Mouse (Mus musculus) neural tube, embryonic 15.5 days (tissue): ENCODE data around the gene Dexi. TPM values are rescaled to one million over a fixed set of nuclear protein-coding genes. Genes with fewer than 3 reads are reported as not detected.

Experiments
- ATAC-seq: fragments of 200-750 bp; cut with Nextera tagmentation; 2 replicates; pipeline ENCODE4 v1.8.0; 2017; ENCODE audit warnings: mild to moderate bottlenecking, moderate TSS enrichment, moderate library complexity; ENCODE audit not compliant: low FRiP score
- H3K27ac ChIP-seq: fragments of 300-500 bp; sonication (generic); replicated peaks from 2 replicates; pipeline ENCODE4 v1.5.1; 2015; ENCODE audit warnings: mild to moderate bottlenecking, inconsistent platforms
- H3K27me3 ChIP-seq: fragments of 300-500 bp; sonication (generic); replicated peaks from 2 replicates; pipeline ENCODE4 v1.6.1; 2015; ENCODE audit warnings: inconsistent platforms
- H3K36me3 ChIP-seq: fragments of 300-500 bp; sonication (generic); 2 replicates; pipeline ENCODE4 v1.6.1; 2015; ENCODE audit warnings: inconsistent platforms
- H3K4me1 ChIP-seq: fragments of 300-500 bp; sonication (generic); 2 replicates; pipeline ENCODE4 v1.6.1; 2015; ENCODE audit warnings: inconsistent platforms
- H3K4me2 ChIP-seq: fragments of 300-500 bp; sonication (generic); 2 replicates; pipeline ENCODE4 v1.6.1; 2015; ENCODE audit warnings: inconsistent platforms, mild to moderate bottlenecking, moderate library complexity
- H3K4me3 ChIP-seq: fragments of 300-500 bp; sonication (generic); replicated peaks from 2 replicates; pipeline ENCODE4 v1.5.1; 2015; ENCODE audit warnings: mild to moderate bottlenecking, inconsistent platforms
- H3K9ac ChIP-seq: fragments of 300-500 bp; sonication (generic); replicated peaks from 2 replicates; pipeline ENCODE4 v1.6.1; 2015; ENCODE audit warnings: mild to moderate bottlenecking, inconsistent platforms
- H3K9me3 ChIP-seq: fragments of 300-500 bp; sonication (generic); replicated peaks from 2 replicates; pipeline ENCODE4 v1.6.1; 2016; ENCODE audit warnings: inconsistent platforms
- WGBS: fragments of 180-500 bp; shearing (Covaris S2); methylation state at CpG from one replicate; pipeline ENCODE4 v1.1.7; 2015; ENCODE audit warnings: mixed read lengths; 5-methylcytosine and 5-hydroxymethylcytosine counted together
- polyA plus RNA-seq: library from polyadenylated mRNA; unstranded; fragments of >200 nt; fragmentation: Nextera tagmentation; extraction: Ambion mirVana; gene quantifications from 2 replicates; pipeline ENCODE4 v1.2.1, GENCODE M21; 2015

Gene Dexi
- polyA plus RNA-seq, 1 experiment from 2014 or later = 17.4 TPM

DNA sequence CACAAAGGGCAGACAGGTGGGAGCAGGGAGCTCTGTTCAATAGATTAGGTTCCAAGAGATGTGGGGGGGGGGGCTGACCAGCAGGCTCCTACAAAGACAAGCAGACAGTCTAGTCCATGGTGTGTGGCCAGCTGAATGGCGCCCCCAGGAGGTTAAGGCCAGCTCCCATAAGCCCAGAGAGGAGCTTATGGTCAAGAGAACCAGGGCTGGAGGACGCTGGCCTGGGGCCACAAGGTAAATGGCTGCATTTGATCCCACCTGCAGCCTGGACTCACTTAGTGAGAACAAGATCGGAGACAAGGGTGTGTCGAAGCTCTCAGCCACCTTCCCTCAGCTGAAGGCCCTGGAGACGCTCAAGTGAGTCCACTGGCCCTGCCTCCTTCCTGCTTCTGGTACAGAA, 24.8 kb downstream of the Dexi start:
- WGBS = 62% methylated on average over 5 of the region's 5 CpGs
- Histone ChIP-seq H3K27ac (no peak overlapping the region), H3K27me3 (no peaks in the 10 kb centered on the region), H3K9me3 (no peaks in the 10 kb centered on the region), H3K36me3 (no peaks in the 10 kb centered on the region), H3K4me1 (no peaks in the 10 kb centered on the region), H3K9ac (no peak overlapping the region), H3K4me2 (no peak overlapping the region), H3K4me3 (no peak overlapping the region)
- no peak for ATAC-seq

DNA sequence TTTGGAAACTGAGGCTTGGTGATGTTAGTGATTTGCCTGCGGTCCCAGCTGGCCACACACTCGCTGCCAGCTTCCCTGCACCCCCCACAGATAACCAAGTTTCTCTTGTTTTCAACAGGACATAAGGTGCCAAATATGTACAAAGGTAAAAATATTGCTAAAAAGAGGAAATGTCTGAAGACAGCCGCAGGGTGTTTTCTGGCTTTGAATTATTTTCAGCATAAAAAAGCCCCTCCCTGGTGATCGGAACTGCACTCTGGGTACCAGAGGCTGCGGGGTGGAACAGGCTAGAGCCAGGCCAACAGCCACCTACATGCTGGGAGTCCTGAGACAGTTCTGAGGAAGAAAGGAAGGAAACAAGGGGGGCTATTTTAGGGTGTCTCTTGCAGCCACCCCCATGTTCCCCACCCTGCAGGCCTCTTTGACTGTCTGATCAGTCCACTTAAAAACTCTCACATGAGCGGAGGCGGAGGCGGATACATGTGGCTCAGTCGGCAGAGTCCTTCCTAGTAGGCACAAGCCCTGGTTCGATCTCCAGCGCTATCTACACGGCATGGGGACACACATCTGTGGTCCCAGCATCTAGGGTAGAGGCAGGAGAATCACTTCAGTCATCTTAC, 26.8 kb downstream of the Dexi start:
- WGBS = 91% methylated on average over 12 of the region's 12 CpGs
- no peak overlapping the region for H3K4me2 ChIP-seq
- ATAC-seq = no peak
- no peaks in the 10 kb centered on the region for H3K27me3 ChIP-seq
- H3K9me3 ChIP-seq = no peaks in the 10 kb centered on the region
- no peak overlapping the region for H3K9ac ChIP-seq
- H3K36me3 ChIP-seq = no peaks in the 10 kb centered on the region
- H3K27ac ChIP-seq = no peak overlapping the region
- H3K4me3 ChIP-seq = no peak overlapping the region
- H3K4me1 ChIP-seq = no peaks in the 10 kb centered on the region

DNA sequence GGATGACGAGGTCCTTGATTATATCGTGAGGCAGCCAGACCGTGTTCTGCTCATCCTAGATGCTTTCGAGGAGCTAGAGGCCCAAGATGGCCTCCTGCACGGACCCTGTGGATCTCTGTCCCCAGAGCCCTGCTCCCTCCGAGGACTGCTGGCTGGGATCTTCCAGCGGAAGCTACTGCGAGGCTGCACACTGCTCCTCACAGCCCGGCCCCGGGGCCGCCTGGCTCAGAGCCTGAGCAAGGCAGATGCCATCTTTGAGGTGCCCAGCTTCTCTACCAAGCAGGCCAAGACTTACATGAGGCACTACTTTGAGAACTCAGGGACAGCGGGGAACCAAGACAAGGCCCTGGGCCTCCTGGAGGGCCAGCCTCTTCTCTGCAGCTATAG, 31.7 kb downstream of the Dexi start:
- Histone ChIP-seq H3K4me1 (no peaks in the 10 kb centered on the region), H3K27me3 (no peaks in the 10 kb centered on the region), H3K36me3 (no peaks in the 10 kb centered on the region), H3K9ac (no peak overlapping the region), H3K27ac (no peak overlapping the region), H3K4me3 (no peak overlapping the region), H3K9me3 (no peaks in the 10 kb centered on the region), H3K4me2 (no peak overlapping the region)
- no peak for ATAC-seq
- WGBS = 86% methylated on average over 12 of the region's 12 CpGs

DNA sequence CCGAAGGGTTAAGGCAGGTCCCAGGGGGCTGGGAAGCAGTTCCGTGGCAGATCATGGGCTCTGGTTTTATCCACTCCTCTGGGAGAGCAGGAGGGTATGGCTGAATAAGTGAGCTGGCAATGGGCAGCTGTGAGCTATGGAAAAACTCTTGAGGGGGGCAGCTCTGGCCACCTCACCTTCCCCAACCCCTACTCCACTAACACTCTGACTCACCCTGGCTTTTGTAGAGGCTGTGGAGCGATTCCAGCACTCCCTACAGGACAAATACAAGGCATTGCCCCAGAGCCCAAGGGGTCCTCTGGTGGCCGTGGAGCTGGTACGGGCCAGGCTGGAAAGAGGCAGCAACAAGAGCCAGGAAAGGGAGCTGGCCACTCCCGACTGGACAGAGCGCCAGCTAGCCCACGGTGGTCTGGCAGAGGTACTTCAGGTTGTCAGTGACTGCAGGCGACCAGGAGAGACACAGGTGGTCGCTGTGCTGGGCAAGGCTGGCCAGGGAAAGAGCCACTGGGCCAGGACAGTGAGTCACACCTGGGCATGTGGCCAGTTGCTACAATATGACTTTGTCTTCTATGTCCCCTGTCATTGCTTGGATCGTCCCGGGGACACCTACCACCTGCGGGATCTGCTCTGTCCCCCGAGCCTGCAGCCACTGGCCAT, 32.2 kb downstream of the Dexi start:
- Histone ChIP-seq H3K36me3 (no peaks in the 10 kb centered on the region), H3K9me3 (no peaks in the 10 kb centered on the region), H3K27me3 (no peaks in the 10 kb centered on the region), H3K9ac (no peak overlapping the region), H3K4me1 (no peaks in the 10 kb centered on the region), H3K27ac (no peak overlapping the region), H3K4me3 (no peak overlapping the region), H3K4me2 (no peak overlapping the region)
- WGBS = 64% methylated on average over 14 of the region's 14 CpGs
- no peak for ATAC-seq

- no peak overlapping the region for H3K4me2 ChIP-seq
- no peak for ATAC-seq
- H3K4me3 ChIP-seq = no peak overlapping the region
- WGBS = 84% methylated on average over 6 of the region's 6 CpGs
- H3K27me3 ChIP-seq = no peaks in the 10 kb centered on the region
- no peaks in the 10 kb centered on the region for H3K9me3 ChIP-seq
- no peak overlapping the region for H3K9ac ChIP-seq
- no peaks in the 10 kb centered on the region for H3K36me3 ChIP-seq
- no peak overlapping the region for H3K27ac ChIP-seq
- H3K4me1 ChIP-seq = no peaks in the 10 kb centered on the region
These were observed 34.2 kb downstream of the Dexi start for GRCm38 (mm10) chr16:10508691-10509090.

DNA sequence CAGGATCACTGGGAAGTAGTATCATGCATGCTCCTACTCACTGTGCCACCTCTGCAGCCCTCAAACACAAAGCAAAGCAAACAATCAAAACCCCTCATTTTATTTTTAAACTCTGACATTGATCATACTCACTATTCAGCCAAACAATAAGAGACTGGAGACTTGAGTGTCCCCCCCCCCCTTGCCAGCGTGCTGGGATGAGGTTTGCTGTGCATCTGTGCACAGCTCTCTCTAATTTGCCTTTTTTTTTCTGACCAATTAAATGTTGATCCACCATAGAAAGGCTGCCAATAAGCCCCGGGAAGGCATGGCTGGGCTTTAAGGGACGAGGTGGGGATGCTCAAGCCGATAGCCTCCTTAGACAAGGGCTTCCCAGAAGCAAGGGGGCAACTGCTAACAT, 35.4 kb downstream of the Dexi start:
- H3K9ac ChIP-seq = no peak overlapping the region
- H3K27me3 ChIP-seq = no peaks in the 10 kb centered on the region
- no peaks in the 10 kb centered on the region for H3K36me3 ChIP-seq
- H3K4me1 ChIP-seq = no peaks in the 10 kb centered on the region
- WGBS = 45% methylated on average over 4 of the region's 4 CpGs
- H3K4me3 ChIP-seq = no peak overlapping the region
- no peak overlapping the region for H3K4me2 ChIP-seq
- no peak for ATAC-seq
- no peak overlapping the region for H3K27ac ChIP-seq
- H3K9me3 ChIP-seq = no peaks in the 10 kb centered on the region

DNA sequence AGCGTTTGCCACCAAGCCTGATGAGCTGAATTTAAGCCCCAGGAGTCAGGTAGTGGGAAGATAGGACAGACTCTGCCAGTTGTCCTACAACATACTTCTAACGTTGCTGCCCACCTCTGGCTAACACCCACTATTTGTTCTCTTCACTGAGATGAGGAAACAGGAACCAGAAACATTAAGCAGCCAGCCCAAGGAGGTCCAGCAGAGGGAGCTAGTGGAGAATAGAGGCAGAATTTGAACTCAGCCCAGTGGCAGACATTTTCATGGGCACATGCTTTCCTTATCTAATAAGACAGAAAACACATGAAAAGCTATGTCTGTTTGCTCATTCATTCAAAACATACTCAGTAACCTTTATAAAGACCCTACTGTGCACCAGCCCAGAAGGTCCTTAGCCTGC, 39.8 kb downstream of the Dexi start:
- no peaks in the 10 kb centered on the region for H3K4me1 ChIP-seq
- ATAC-seq = no peak
- no peak overlapping the region for H3K27ac ChIP-seq
- H3K9me3 ChIP-seq = no peaks in the 10 kb centered on the region
- H3K4me3 ChIP-seq = no peak overlapping the region
- WGBS = 77% methylated on average over 2 of the region's 2 CpGs
- H3K36me3 ChIP-seq = no peaks in the 10 kb centered on the region
- no peak overlapping the region for H3K4me2 ChIP-seq
- 0 out of 2 replicates have a peak, but pooled peaks cover 6% of the 10 kb centered on the region for H3K27me3 ChIP-seq
- H3K9ac ChIP-seq = no peak overlapping the region

DNA sequence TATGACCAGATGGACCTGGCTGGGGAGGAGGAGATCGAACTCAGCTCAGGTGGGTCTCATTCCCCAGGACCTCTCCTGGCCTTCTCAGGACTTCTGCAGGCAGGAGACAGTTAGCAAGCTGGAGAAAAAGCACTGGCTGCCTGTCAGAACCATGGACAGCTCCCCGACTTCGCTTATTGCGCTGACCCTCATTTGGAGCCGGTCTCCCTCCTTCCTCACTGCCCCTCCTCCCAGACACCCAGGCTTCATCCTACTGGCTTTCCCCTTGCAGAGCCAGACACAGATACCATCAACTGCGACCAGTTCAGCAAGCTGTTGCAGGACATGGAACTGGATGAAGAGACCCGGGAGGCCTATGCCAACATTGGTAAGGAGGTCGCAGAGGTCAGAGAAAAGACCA, 41.0 kb downstream of the Dexi start:
- WGBS = 13% methylated on average over 8 of the region's 8 CpGs
- Histone ChIP-seq H3K4me3 (no peak overlapping the region), H3K4me1 (no peaks in the 10 kb centered on the region), H3K9ac (no peak overlapping the region), H3K36me3 (no peaks in the 10 kb centered on the region), H3K4me2 (no peak overlapping the region), H3K9me3 (no peaks in the 10 kb centered on the region), H3K27me3 (0 out of 2 replicates have a peak, but pooled peaks cover 6% of the 10 kb centered on the region), H3K27ac (no peak overlapping the region)
- ATAC-seq = no peak

GRCm38 (mm10) chr16:10499122-10499521, 43.7 kb downstream of the Dexi start:
- H3K9ac ChIP-seq = no peak overlapping the region
- ATAC-seq = no peak
- no peaks in the 10 kb centered on the region for H3K9me3 ChIP-seq
- no peaks in the 10 kb centered on the region for H3K4me1 ChIP-seq
- H3K4me2 ChIP-seq = no peak overlapping the region
- no peaks in the 10 kb centered on the region for H3K36me3 ChIP-seq
- no peak overlapping the region for H3K4me3 ChIP-seq
- 0 out of 2 replicates have a peak, but pooled peaks cover 6% of the 10 kb centered on the region for H3K27me3 ChIP-seq
- no peak overlapping the region for H3K27ac ChIP-seq
- 47% methylated on average over 1 of the region's 1 CpGs for WGBS

GRCm38 (mm10) chr16:10498096-10498602, 44.7 kb downstream of the Dexi start:
- Histone ChIP-seq H3K27ac (no peak overlapping the region), H3K36me3 (no peaks in the 10 kb centered on the region), H3K4me1 (no peaks in the 10 kb centered on the region), H3K4me3 (no peak overlapping the region), H3K9ac (no peak overlapping the region), H3K4me2 (no peak overlapping the region), H3K9me3 (no peaks in the 10 kb centered on the region), H3K27me3 (0 out of 2 replicates have a peak, but pooled peaks cover 6% of the 10 kb centered on the region)
- ATAC-seq = no peak
- WGBS = 78% methylated on average over 5 of the region's 5 CpGs

DNA sequence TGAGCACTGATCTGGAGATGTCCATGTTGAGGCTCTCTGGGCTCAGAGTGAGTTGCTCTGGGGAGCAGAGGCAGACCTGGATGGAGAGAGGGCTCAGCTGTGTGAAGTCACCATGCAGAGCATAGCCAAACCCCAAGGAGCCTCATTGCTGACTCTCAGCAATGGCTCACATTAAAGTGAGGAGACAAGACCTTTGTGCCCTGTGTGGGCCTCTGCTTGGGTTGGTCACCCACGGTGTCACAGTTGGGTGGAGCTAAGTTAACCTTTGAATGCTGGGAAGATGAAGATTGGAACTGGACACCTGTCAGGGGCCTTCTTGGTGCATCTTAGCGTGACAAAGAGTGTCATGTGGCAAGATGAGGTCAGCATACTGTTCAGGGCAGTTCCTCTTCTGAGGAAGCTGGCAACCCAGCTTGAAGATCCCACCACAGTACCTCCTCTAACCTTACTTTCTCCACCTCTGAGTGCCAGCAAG, 47.0 kb downstream of the Dexi start:
- Histone ChIP-seq H3K4me1 (no peaks in the 10 kb centered on the region), H3K27ac (no peak overlapping the region), H3K4me3 (no peak overlapping the region), H3K27me3 (no peaks in the 10 kb centered on the region), H3K9me3 (no peaks in the 10 kb centered on the region), H3K9ac (no peak overlapping the region), H3K36me3 (no peaks in the 10 kb centered on the region), H3K4me2 (no peak overlapping the region)
- no peak for ATAC-seq
- WGBS = 83% methylated on average over 2 of the region's 2 CpGs

- H3K4me1 ChIP-seq = peaks cover 4% of the 10 kb centered on the region; the same call in 1 of the 2 replicates
- 94% methylated on average over 3 of the region's 3 CpGs for WGBS
- no peaks in the 10 kb centered on the region for H3K9me3 ChIP-seq
- no peak overlapping the region for H3K4me3 ChIP-seq
- H3K36me3 ChIP-seq = no peaks in the 10 kb centered on the region
- H3K4me2 ChIP-seq = no peak overlapping the region
- no peak overlapping the region for H3K9ac ChIP-seq
- no peaks in the 10 kb centered on the region for H3K27me3 ChIP-seq
- ATAC-seq = no peak
- no peak overlapping the region for H3K27ac ChIP-seq
These were observed 50.3 kb downstream of the Dexi start for GRCm38 (mm10) chr16:10492587-10492986.
